Mouse (Mus musculus): ENCODE measurements around the gene Scgb1b17.
"Not testable (repeated sequence)": the region's sequence is repeated elsewhere in the genome, so short reads cannot be mapped to it uniquely, and the experiment has no call there.

DNA sequence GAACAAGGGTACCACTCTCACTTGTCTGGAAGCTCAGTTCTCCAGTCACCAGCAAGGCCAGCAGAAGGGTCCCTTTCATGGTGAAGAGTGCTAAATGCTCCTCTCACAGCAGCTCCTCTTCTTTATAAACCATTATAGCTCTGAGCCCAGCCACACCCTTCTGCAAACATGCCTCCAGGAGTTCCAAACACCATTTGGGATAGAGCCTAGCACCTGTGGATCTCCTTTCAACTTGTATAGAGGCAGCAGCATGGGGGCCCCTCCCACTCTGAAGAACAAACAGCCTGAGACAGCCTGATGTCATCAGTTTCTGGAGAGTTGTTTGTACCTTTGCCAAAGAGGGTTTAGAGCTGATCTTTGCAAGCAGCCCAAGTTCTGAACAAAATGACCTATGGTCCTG is 6.8 kb upstream of the Scgb1b17 start, which contains the start of gene Scgb2b17:
- TF ChIP-seq POLR2A (IDR thresholded peaks at IDR 0.05; ENCODE audit: control insufficient read depth, extremely low read depth, insufficient read depth, low read length, poor library complexity); CTCF (IDR thresholded peaks at IDR 0.05; ENCODE audit: borderline replicate concordance, control insufficient read depth, extremely low read depth, insufficient read depth, low read length, poor library complexity): not testable (repeated sequence)
